Mouse (Mus musculus): ENCODE results near the gene Esrra.

- TF ChIP-seq CTCF (IDR thresholded peaks at IDR 0.05) (peak; percentile 14; the same call in 1 of the 2 replicates), EP300 (IDR thresholded peaks at IDR 0.05; ENCODE audit: insufficient read depth, low read depth, low read length) (peak; percentile 75; the same call in 1 of the 2 replicates)
Measured at GRCm38 (mm10) chr19:6909507-6910289, 11.9 kb downstream of the Esrra start, which contains the start of the genes Trmt112 and Prdx5.
